Mouse (Mus musculus) CD4-positive, CD25-positive, alpha-beta regulatory T cell, adult 4 months (primary cell): Measurements from ENCODE around the gene Fry. TPM values are rescaled to one million over a fixed set of nuclear protein-coding genes. Genes with fewer than 3 reads are reported as not detected.

Experiments
- ATAC-seq: one replicate; pipeline ENCODE4 v1.8.0; 2017
- polyA plus RNA-seq, 2 experiments: library from polyadenylated mRNA; unstranded; fragments of 100-300 nt; shearing (Covaris generic); gene quantifications; one replicate each; pipeline ENCODE4 v1.2.1; 2017

Gene Fry
- polyA plus RNA-seq, 2 experiments from 2014 or later: 15.4 to 20.7 TPM

DNA sequence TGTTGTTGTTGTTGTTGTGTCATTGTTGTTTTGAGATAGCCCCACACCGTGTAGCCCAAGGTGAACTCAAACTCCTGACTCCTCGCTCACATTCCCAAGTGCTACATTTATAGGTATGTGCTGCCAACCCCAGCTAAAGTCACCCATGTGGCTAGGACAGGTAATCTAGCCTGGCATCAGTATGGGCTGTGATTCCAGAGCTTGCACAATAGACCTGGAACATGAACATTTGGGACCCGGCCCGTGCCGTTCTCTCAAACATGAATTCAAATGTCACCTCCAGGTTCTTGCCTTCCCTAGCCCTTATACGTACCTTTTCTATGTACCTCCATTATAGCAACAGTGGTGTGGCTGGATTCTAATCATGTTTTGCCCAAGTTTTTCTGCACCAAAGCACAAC is 156.9 kb downstream of the Fry start:
- ATAC-seq: no peak

DNA sequence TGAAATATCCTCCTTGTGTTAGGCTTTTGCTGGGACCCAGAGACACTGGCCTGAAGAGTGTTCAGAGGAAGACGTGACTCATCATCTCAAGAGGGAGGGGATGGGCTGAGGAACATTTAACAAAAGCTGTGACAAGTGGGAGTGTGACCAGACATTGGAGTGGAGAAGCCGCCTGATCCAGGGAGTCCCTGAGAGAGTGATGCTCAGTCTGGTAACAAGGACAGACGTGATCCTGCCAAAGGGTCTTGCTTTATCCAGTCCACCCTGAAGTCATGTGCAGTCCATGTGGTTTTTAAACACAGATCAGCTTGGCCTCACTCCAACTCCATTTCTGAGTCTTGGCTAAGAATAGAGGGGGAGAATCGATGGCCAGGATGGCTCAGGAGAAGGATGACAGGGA is 158.2 kb downstream of the Fry start:
- ATAC-seq: no peak

- no peak for ATAC-seq
These were observed 160.9 kb downstream of the Fry start for GRCm38 (mm10) chr5:150279387-150279786.

GRCm38 (mm10) chr5:150281084-150281483 is 162.6 kb downstream of the Fry start:
- no peak for ATAC-seq

DNA sequence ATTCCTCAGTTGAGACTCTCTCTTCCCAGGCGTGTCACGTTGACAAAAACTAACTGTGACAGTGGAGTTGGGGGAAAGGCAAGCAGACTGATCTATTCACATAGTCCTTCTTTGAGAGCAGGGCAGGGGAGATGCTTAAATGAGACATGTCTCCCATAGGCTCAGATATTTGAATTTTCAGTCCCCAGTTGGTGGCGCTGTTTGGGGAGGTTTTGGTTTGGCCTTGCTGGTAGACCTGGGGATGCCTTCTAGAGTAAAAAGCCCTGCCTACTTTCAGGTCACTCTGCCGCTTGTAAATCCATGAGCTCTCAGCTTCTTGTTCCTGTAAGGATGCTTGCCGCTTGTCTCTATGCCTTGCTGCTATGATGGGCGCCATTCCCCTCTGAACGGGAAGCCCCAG is 163.6 kb downstream of the Fry start:
- no peak for ATAC-seq

GRCm38 (mm10) chr5:150287949-150288348 is 169.5 kb downstream of the Fry start:
- no peak for ATAC-seq

DNA sequence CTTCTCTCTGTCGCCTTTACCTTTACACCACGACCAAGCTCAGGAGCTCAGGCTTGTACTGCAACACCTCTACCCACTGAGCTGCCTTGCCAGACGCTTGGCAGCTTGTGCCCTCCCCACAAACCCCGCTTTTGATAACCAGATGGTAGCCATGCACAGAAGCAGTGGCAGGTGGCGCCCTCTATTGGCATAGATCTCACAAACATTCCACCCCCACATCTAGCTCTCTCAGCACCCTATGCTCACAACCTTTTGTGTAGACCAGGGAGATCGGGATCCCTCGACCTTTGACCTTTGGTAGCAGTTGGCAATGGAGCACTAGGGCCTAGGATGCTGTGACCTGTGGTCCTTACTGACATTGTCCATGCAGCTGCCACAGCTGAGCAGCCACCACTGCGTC is 171.2 kb downstream of the Fry start:
- peak; percentile 54 for ATAC-seq

DNA sequence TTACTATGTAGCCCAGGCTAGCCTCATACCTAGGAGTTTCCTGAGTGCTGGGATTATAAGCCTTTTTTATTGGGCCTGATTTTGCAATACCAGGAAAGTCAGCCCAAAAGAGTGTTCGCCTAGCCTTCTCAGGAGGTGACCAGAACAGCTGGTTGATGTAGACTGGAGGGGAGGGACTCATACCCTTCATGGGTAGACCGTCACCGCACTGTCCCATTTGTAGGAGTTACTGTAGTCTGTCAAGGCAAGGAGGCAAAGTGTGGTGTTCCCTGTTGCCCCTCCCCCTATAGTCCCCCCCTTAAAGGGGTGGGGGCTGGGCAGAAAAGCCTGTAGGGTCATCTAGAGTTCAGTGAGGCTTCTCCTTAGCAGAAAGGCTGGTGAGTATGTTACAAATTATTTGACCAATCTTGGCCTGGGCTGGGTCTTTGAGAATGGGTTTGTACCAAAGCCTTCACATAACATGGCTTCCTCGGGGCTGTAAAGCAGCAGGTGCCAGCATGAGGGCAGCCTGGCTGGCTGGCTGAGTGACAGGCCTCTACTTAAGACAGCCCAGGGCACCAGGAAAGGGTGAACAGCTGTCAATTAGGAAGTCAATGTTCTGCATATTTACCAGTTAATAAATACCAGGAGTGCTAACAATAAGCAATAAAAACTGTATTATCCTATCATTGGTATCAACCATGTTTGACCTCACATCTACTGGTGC is 172.2 kb downstream of the Fry start:
- ATAC-seq: no peak

DNA sequence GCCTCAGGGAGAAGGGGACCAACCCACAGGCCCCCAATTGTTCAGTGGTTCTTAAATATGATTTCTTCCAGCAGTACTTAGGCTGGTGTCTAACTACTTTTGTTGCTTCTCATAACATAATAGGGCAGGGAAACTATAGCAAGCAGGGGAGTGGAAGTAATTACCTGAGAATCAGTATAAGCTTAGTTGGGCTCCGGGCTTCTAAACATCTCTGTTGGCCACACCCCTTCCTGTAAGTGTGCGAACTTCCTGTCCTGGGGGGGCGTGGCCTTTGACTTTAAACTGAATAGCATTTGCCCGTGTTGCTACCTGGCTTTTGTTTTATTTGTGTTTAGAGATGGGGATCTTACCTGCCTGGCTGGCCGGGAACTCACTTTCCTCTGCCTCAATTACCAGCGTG is 172.8 kb downstream of the Fry start:
- peak; percentile 62 for ATAC-seq

- ATAC-seq: no peak
These were observed 173.7 kb downstream of the Fry start for GRCm38 (mm10) chr5:150292186-150292585.

DNA sequence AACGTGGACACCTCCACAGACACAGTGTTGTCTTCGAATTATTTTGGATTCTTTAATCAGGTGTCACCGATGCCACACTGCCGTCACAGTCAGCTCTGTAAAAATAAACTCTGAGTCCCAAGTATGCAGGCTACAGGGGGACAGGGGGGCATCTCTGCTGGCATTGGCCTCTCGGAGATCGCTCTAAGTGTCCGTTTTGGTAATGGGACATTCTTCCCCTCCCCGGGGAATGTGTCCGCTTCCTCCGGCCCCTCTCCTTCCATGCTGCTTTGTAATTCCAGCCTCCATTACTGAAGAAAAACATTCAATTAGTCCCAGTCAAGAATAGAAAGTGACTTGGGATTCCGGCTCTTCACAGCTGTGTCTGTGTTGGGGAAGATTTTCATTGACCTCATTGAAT is 175.9 kb downstream of the Fry start:
- no peak for ATAC-seq

GRCm38 (mm10) chr5:150295096-150295495 is 176.7 kb downstream of the Fry start:
- ATAC-seq: no peak

- no peak for ATAC-seq
These were observed 180.5 kb downstream of the Fry start for GRCm38 (mm10) chr5:150298969-150299368.

DNA sequence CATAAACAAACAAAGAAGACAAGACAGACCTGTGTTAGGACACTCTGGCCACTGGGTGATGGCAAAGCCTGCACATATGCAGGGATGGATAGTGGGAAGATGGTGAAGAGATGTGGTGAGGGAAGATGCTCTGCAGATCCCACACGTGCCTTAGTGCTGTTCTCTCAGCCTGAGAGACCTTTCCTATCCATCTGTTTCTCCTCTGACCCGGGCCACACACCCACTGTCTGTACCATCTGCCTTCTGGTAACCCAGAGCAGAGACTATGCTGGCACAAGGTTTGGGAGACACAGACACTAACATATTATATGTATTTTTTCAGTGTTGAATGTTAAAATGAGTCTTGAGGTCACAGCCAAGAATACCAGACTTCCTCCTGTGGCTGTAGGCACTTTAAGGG is 183.7 kb downstream of the Fry start:
- no peak for ATAC-seq

DNA sequence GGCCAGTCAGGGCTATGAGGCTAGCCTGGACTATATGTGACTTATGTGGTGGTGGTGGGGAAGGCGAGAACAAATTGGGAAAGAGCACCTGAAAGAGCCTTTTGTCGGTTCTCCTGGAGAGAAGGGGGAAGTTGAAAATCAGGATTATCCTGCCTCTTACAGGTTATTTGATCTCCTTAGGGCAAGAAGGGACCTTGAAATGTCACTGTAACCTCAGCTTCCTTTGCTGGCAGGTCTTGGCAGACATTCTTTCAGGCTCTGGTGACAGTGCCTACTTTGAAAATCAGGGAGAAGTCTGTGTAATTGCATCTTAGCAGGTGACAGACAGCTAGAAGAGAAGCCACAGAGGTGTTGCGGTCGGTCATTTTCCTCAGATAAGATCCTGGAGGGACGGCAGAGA is 184.6 kb downstream of the Fry start:
- ATAC-seq: no peak

DNA sequence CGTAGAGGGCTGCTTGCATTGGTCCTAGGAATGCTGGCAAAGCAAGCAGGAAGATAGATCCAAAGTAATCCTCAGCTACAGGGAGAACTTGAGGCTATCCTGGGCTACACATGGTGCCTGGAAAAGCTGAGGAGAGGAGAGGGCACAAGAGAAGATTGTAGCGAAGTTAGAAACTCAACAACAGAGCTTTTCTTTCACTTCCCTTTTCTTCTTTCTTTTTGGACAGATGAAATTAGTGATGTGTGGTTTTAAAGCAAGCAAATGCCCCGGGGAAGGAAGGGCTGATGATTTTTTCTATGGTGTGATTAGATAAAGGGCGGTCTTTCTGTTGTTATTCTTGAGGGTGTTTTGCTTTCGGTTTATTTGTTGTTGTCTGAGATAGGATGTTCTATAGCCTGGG is 188.1 kb downstream of the Fry start:
- no peak for ATAC-seq

DNA sequence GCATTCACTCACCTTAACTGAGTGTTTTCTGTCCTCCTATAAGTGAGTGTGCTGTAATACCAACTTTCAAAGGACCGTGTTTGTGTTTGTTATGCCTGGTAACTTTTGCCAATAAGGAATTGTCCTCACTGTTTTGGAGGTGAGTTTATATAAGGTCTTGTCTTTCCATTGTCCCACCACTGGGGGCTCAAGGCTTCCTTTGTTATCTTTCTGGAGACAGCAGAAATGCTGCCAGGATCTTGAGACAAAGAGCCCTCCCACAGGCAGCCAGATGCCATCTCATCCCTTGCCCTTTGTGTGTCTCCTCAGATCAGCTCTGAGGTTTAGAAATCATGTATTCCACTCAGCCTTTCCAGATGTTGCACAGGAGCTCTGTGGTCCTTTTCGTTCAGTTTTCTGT is 194.8 kb downstream of the Fry start:
- no peak for ATAC-seq

DNA sequence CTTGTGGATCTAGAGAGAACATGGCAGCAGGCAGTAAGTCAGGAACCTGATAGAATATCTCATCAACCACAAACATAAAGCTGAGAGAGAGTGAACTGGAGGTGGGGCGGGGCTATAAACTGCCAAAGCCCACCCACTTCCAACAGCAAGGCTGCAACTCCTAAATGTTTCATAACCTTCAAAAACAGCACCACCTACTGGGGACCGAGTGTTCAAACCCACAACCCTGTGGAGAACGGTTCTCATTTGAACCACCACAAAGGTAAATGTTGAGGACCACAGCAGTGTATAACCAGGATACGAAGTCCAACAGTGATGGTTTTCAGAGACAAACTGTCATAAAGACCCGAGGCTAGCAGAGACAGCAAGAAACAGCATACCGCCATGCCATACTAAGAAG is 196.1 kb downstream of the Fry start:
- no peak for ATAC-seq

DNA sequence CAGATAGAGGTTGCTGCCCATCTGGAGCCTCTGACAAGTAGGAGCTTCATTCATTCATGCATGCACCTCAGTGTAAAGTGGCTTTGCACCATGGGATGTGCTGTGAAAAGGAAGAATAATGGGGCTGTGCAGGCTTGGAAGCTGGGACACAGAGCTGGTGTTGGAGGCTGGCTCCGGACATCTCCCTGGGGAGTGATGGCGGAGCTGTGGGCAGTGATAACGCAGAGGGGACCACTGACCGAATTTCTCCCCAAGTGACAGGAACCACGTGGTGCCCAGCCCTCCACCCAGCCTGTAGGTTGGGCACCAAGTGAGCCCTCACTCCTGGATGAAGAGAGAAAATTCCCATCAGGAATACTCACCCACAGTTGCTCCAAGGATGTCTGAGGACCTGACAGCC is 207.0 kb downstream of the Fry start:
- no peak for ATAC-seq

GRCm38 (mm10) chr5:150328686-150329085 is 210.2 kb downstream of the Fry start:
- no peak for ATAC-seq

GRCm38 (mm10) chr5:150331821-150332220 is 213.4 kb downstream of the Fry start:
- no peak for ATAC-seq

DNA sequence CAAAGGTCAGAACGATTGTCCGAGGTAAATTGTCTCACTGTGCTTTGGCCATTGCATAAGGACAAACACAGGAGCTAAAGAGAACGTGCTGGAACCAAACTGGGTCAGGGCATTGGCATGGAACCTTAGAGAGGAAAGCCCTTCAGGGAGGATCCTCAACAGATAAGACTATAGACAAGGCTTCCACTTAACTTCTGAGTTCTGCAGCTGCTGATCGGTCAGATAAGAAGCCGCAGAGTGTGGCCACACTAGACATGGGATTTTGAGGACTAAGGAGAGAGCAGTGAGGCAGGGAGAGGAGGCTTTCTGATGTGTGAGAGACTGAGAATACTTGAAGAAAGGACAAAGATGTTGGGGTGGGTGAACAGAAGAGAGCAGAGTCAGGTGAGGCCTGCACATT is 214.4 kb downstream of the Fry start:
- no peak for ATAC-seq

DNA sequence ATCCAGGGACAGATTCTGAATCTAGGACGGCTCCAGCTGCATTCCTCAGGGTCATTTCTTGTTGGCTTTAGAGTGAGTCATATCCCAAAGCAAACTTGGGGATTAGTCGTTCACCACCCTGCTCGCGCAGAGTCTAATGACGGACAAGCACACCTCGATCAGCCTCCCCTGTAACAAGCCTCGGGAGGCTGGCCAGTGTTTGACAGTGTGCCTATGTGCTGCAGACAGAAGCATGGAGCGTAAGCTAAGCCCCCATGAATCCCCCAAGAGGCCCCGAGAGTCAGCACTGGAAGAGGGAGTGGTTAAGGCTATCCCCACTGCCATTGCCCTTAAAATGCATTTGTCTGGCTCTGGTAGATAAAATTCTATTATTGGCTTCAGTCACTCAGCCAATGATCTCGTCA is 214.9 kb downstream of the Fry start:
- ATAC-seq: no peak

DNA sequence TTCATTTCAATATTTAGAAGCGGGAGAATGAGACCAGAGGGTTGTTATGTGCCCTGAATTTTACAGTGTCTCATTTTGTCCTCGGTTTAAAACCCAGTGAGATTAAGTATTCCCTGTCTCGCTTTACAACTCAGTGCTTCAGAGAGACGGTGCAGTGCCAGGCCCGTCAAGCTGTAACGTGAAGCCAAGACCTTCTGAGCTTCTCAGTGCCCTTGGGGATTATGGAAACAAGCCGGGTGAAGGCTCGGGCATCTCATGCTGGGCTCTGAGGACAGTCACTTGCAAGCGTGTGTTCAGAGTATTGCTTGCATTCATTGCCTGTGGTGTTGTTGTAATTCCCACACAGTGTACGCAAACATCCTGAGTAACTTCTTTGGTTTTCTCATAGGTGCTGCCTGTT is 218.0 kb downstream of the Fry start:
- no peak for ATAC-seq

- no peak for ATAC-seq
These were observed 219.3 kb downstream of the Fry start for GRCm38 (mm10) chr5:150337696-150338095.
